Mouse (Mus musculus): ENCODE data around the gene Cspg5. TPM values are rescaled to one million over a fixed set of nuclear protein-coding genes. Genes with fewer than 3 reads are reported as not detected.

Gene Cspg5
- 1.1 and 1.2 TPM in 2 replicates for polyA plus RNA-seq (2012; rRNA removed; ENCODE audit: low replicate concordance)

DNA sequence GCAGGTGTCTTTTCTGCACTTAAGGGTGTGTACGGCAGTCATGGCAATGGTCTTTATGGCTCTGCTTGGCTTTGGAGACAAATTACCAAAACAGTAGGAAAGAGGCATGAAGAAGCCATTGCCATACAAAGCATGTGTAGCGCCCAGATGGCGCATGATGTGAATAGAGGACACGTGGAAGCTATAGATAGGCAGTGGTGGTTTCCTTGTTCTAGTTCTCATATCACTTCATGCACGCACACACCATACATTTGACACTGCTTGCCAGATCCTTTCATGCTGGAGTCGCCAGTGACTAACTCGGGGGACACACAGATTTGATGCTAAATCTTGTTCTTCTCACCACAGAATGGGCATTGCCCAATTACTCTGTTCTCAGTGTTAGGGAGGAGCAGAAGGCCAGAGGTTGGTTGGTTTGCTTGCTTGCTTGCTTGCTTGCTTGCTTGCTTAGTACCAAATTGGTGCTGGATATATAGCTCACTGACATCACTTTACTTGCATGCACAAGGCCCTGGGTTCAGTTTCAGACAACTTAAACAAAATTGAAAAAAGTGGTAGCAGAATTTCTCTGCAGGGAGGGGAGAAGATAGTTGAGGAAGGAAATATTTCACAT is at the start of gene Cspg5:
Cspg5 (plus strand) TSS at position 563 of the 613 bp plus-strand sequence.

DNA sequence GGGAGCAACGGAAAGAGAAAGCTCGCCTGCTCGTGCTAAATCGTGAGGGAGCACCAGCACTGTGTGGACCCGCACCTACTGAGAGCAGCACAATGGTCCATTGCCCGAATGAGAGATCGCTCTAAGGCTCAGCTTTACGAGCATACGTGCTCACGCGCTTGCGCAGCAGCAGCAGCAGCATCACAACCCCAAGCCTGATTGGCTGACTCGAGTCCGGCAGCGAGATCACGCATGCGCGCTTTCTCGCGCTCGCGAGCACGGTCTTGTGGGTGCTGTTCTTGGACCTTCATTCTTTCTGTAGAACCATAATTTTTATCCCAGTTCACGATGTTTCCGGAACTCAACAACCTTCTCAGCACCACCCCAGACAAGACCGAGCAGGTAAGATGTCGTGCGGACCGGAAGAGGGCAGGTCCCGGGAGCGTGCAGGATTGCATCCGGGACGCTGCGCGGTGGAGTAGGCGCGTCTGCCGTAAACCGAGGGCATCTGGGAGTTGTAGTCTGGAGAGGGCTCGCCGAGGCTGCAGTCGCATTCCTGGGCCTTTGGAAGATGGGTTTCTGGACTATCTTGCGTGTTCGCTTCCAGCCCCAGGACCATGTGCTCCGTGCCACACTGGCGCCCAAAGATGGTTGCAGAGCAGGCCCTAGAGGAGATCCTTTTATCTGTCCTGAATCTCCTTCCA is 61.5 kb downstream of the Cspg5 start, which contains the start of gene Elp6:
Elp6 (plus strand) TSS at position 205 of the 683 bp plus-strand sequence.

Other genes with a start within 250 kb of the Cspg5 start
- 14.3 and 21.7 TPM in 2 replicates for gene Smarcc1, start 126.1 kb upstream of the Cspg5 start, polyA plus RNA-seq (2012; rRNA removed; ENCODE audit: low replicate concordance)
- 57.0 and 78.8 TPM in 2 replicates for gene Dhx30, start 126.0 kb upstream of the Cspg5 start, polyA plus RNA-seq (2012; rRNA removed; ENCODE audit: low replicate concordance)
- gene Elp6, start 61.4 kb downstream of the Cspg5 start, polyA plus RNA-seq (2012; rRNA removed; ENCODE audit: low replicate concordance) = 8.9 and 10.9 TPM in 2 replicates
- gene Scap, start 89.5 kb downstream of the Cspg5 start, polyA plus RNA-seq (2012; rRNA removed; ENCODE audit: low replicate concordance) = 29.8 and 47.6 TPM in 2 replicates
- 20.2 and 38.0 TPM in 2 replicates for gene Ptpn23, start 164.4 kb downstream of the Cspg5 start, polyA plus RNA-seq (2012; rRNA removed; ENCODE audit: low replicate concordance)
- 2.5 and 5.8 TPM in 2 replicates for gene Ngp, start 176.0 kb downstream of the Cspg5 start, polyA plus RNA-seq (2012; rRNA removed; ENCODE audit: low replicate concordance)
- gene Klhl18, start 232.9 kb downstream of the Cspg5 start, polyA plus RNA-seq (2012; rRNA removed; ENCODE audit: low replicate concordance) = 18.8 and 23.4 TPM in 2 replicates
- gene Kif9, start 233.2 kb downstream of the Cspg5 start, polyA plus RNA-seq (2012; rRNA removed; ENCODE audit: low replicate concordance) = 0.57 and 1.3 TPM in 2 replicates